Mouse (Mus musculus) testis, adult 2 months (tissue): ENCODE measurements around the gene Efna2.

Source experiments
- CTCF ChIP-seq: fragments of 200-500 bp; IDR thresholded peaks from 2 replicates; pipeline ENCODE4 v1.5.1; 2012; ENCODE audit warnings: low read depth, mild to moderate bottlenecking, inconsistent platforms, low read length, moderate library complexity; ENCODE audit not compliant: control insufficient read depth, insufficient read depth, insufficient replicate concordance
- POLR2A ChIP-seq: fragments of 200-500 bp; IDR thresholded peaks from 2 replicates; pipeline ENCODE4 v1.6.1; 2012; ENCODE audit warnings: low read depth, mild to moderate bottlenecking, inconsistent platforms, low read length, moderate library complexity; ENCODE audit not compliant: control insufficient read depth

DNA sequence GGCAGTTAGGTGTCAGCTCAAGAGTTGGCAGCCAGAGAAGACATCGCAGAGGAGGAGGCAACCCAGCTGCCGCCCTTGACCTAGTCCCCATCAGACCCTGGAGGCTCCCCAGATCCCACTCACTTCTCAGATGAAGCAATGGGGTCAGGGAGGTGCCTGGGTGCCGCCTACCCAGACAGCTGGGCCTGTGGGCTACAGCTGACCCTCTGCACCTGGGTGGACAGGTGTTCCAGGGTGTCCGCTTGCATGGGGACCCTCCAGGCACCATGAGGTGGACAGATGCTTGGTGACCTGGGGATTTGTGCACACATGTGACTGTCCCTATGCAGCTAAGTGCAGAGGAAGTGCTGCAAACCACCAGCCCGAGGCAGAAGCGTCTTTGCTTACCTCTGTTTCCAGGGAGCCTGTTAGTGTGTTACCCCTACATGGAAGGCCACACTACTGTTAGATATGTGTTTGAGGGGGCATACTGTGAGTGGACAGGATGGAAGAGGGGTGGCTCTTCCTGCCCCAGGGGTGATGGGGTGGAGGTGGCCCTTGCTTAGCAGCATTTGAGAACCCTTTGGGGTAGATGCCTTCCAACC lies 16.5 kb upstream of the Efna2 start:
- TF ChIP-seq CTCF = no peak
- TF ChIP-seq POLR2A = no peak
